Mouse (Mus musculus): ENCODE data around the gene Aoc1.

Aoc1 gene

DNA sequence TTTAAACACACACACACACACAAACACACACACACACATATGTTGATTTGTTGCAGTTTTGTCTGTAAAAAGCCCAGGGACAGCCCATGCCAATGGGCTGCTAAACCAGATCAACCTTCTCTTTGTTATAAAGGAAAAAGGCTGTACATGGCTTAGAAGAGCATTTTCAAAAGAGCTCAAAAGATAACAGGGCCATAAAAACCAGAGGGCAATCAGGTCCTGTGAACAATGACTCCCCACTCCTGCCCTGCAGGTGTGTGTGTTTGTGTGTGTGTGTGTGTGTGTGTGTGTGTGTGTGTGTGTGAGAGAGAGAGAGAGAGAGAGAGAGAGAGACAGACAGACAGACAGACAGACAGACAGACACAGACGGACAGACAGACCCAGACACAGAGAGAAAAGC is 36.5 kb downstream of the Aoc1 start:
- DNase-seq (ENCODE audit: low read depth): no peak

DNA sequence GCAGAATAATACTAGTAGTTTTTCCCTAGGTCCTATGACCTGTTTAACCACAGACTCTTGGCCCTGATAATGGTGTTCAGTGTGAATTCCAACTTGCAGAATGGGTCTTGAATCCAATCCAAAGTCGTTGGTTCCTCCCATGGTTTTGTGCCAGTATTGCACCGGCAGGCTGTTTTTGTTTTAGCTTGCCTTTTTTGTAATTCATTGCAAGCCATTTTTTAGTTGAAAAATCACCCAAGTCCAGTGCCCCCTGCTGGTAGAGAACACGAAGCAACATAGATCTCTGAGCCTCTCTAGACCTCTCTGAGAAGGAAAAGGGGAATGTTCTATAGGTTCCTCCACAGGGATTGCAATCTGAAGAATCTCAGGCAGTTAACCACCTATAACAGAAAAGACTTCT is 39.3 kb downstream of the Aoc1 start:
- DNase-seq (ENCODE audit: low read depth): peak; percentile 51

DNA sequence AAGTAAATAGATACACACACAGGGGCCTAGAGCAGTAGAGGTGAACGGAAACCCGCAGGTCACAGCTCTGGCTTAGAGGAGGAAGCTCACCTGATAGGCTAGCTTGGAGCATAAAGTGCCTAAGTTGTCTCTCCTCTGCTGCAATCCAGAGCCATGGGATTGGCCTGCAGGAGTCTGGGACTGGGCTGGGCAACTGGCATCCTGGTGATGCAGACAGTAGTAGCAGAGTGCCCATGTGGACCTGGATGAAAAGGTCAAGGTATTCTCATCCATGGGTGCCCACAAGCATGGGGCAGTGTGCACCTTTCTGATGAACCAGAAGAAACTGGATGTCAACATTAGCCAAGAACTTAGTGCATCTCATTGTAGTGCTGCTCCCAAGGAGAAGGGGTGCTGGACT is 40.9 kb downstream of the Aoc1 start:
- no peak for DNase-seq (ENCODE audit: low read depth)

DNA sequence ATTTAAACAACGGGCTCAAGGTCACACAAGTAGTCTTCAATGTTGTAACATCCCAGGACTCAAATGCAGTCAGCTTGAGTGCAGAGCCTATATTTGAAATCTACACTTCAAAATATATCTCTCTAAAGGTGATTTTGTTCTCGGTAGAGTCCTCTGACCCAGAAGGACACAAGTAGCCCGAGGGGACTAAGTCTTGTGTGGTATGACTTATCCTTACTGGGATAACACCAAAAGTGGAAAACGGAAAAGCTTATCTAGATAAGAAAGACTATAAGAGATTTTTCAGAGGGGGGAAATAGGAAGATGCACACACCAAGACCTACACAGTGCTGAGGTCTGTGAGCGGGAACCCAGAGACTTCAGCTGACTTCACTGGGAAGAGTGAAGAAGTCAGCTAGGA is 56.9 kb downstream of the Aoc1 start, which contains the start of gene 1600015I10Rik:
Gene 1600015I10Rik, plus strand, starts transcription at position 301 of the 400 bp plus-strand sequence.
- no peak for DNase-seq (ENCODE audit: low read depth)

DNA sequence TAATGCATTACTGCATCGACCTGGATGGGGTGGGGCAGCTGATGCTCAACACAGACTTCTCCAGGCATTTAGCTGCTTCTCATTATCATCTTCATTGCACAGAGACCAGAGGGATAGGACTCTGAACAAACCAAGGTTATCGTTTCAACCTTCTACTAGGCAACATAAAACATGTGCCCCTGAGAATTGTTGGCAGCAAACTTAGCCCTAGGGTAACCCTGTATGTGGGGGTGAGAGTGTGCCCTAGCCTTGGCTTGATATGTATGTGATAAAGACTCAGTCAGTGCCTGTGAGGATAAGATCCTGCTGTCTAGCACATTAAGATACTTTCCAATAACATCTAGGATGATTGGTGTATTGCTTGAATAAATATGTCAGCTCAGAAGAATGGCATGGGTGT is 76.9 kb downstream of the Aoc1 start:
- no peak for DNase-seq (ENCODE audit: low read depth)

DNA sequence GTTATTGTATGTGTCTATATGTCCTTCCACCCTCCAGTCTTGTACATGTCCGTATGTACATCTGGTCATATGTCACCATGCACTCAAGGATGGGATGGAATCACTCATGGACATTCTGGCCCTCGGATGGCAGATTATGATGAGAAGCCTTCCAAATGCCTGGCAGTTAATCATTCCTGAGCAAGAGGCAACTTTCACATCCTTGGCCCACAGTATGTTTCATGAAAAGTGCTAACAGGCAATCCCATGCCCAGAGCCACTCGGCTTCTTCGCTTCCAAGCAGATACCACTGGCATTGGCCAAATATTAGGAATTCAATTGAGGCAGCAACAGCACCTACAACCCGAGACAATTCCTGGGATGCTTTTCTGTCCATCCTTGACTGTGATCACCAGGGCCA is 78.0 kb downstream of the Aoc1 start:
- DNase-seq (ENCODE audit: low read depth): no peak

DNA sequence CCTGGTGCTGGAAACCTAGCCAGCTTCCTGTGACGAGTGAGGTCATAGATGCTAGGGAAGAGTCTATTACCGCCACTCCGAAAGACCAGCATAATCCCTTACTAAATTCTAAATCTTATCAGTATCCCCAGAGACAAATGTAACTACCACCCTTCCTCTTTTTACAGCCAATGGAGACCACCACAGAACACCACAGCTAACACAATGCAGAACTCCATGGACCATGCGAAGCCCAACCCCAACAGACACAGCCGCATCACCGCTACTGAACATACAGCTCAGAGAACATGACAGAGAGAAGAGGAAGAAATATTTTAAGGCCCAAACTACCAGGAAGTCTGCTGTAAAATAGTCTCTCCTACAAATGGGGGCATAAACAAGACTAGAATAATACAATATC is 78.9 kb downstream of the Aoc1 start:
- DNase-seq (ENCODE audit: low read depth): no peak

DNA sequence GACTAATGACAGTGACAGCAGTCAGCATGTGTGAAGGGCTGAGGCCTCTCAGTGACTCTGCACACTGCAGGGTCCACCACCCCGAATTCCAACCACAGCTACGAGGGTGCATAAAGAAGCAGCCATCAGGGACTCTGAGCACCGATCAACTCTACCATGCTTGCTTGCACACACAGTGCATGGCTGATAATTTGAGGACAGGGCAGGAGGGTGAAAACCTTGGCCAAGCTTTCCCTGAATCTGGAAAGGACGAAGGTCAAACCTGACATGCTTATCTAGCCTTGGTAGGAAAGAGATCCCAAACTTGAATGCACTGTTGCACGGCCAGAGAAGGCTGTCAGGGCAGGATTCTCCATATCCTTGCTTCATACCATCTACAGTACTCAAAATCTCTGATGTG is 80.5 kb downstream of the Aoc1 start:
- DNase-seq (ENCODE audit: low read depth): no peak

DNA sequence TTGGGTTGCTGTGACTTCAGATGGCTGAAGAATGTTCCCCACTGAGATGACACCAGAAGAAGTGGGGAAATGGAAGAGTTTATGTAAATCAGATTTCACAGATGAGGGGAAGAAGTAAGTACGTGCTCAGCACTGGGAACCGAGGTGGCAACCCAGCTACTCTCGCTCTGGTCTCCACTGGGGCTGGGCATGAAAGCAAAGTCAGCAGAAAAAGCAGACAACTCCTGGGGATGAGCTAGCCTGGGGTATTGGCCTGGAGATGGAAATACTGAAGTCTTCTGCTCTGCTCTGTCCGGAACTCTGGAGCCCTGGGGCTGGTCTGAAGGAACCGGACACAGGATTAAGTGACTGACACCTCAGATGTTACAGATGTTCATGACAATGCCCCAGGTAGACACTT is 81.5 kb downstream of the Aoc1 start:
- DNase-seq (ENCODE audit: low read depth): no peak

DNA sequence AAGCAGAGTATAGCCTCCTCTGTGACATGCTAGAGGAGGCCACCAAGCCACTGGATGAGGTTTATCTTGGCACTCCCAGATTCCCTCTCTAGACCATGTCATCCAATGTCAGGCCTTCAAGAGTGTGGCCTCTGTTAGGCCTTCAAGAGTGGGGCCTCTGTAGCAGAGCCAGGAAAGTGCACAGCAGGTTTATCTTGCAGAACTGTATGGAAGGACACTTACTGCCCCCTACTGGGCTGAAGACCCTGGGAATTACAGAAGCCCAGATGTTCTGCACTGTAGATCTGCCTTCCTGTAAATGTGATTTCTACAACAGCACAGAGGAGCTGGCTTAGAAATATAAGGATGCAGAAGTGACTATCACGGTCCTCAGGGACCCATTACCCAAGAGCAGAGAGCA is 82.2 kb downstream of the Aoc1 start:
- peak; percentile 42 for DNase-seq (ENCODE audit: low read depth)

DNA sequence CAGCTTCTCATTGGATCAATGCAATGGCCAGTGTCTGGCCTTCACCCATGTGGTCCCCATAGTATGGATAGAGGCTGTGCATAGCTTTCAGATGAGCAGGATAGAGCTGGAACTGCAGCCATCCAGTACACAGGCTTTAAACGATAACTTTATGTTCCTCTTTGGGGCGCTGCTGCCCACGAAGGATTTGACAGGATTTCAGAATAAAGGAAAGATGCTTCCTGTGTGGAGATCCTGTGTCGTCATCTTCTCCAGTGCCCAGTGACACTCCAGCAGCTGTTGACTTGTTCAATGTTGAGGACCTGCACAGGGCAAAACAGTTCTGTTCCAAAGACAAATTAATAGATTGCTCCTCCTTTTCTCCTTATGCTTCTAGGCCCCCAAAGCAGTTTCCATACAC is 84.1 kb downstream of the Aoc1 start:
- DNase-seq (ENCODE audit: low read depth): no peak

DNA sequence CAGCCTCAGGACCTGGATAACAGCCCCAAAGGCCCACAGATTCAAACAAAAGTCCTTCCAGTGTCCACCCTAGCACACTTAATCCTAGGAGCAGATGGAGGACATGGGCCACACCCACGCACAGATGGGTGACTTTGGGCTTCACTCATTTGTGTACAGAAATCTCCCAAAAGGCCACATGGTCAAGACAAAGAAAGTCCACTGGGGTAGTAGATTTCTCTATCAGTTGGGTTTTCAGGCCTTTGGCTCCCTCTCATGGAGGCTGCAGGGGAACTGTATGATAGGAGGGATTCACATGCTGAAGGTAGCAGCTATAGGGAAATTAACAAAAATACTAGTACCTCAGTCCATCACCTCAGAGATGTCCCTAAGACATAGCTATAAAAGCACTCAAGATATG is 85.4 kb downstream of the Aoc1 start:
- peak; percentile 23 for DNase-seq (ENCODE audit: low read depth)
